Mouse (Mus musculus): Measurements from ENCODE around the gene Entpd7. TPM values are rescaled to one million over a fixed set of nuclear protein-coding genes. Genes with fewer than 3 reads are reported as not detected.

Entpd7 gene
- total and polyA plus RNA-seq, 2 experiments = 1.5 to 2.0 TPM

GRCm38 (mm10) chr19:43695514-43695964 lies 6.1 kb downstream of the Entpd7 start:
- DNase-seq (ENCODE audit: extremely low read depth, low read depth, low spot score) = no peak
- Histone ChIP-seq H3K36me3 (ENCODE audit: control insufficient read depth, insufficient read depth, low read length) (no peaks in the 10 kb centered on the region), H3K27ac (replicated peaks; ENCODE audit: insufficient read depth, low read depth, low read length) (no peak overlapping the region), H3K4me1 (ENCODE audit: control insufficient read depth, insufficient read depth, low read length) (peaks cover 2% of the 10 kb centered on the region; the same call in 1 of the 2 replicates), H3K27me3 (ENCODE audit: control insufficient read depth, insufficient read depth, low read length) (no peaks in the 10 kb centered on the region), H3K79me2 (ENCODE audit: control insufficient read depth, insufficient read depth, low read length) (0 out of 2 replicates have a peak, but pooled peaks cover 3% of the 10 kb centered on the region), H3K9ac (ENCODE audit: low read depth, low read length) (no peak overlapping the region), H3K4me3 (ENCODE audit: insufficient read depth, low read depth, low read length) (no peak overlapping the region)
- no peak for TF ChIP-seq CTCF (IDR thresholded peaks at IDR 0.05; ENCODE audit: low read depth, low read length)
- no peak for TF ChIP-seq POLR2A (IDR thresholded peaks at IDR 0.05; ENCODE audit: extremely low read depth, insufficient read depth, low read length)
- 73% methylated on average over 10 of the region's 10 CpGs for WGBS

GRCm38 (mm10) chr19:43697666-43698370 lies 8.3 kb downstream of the Entpd7 start:
- H3K9ac ChIP-seq (ENCODE audit: low read depth, low read length) = no peak overlapping the region
- WGBS = 72% methylated on average over 5 of the region's 5 CpGs
- no peaks in the 10 kb centered on the region for H3K36me3 ChIP-seq (ENCODE audit: control insufficient read depth, insufficient read depth, low read length)
- peaks cover 2% of the 10 kb centered on the region; the same call in 1 of the 2 replicates for H3K4me1 ChIP-seq (ENCODE audit: control insufficient read depth, insufficient read depth, low read length)
- H3K27ac ChIP-seq (replicated peaks; ENCODE audit: insufficient read depth, low read depth, low read length) = no peak overlapping the region
- no peaks in the 10 kb centered on the region for H3K27me3 ChIP-seq (ENCODE audit: control insufficient read depth, insufficient read depth, low read length)
- H3K4me3 ChIP-seq (ENCODE audit: insufficient read depth, low read depth, low read length) = no peak overlapping the region
- H3K79me2 ChIP-seq (ENCODE audit: control insufficient read depth, insufficient read depth, low read length) = 0 out of 2 replicates have a peak, but pooled peaks cover 3% of the 10 kb centered on the region
- TF ChIP-seq CTCF (IDR thresholded peaks at IDR 0.05; ENCODE audit: low read depth, low read length) (no peak), POLR2A (IDR thresholded peaks at IDR 0.05; ENCODE audit: extremely low read depth, insufficient read depth, low read length) (no peak)
- DNase-seq (ENCODE audit: extremely low read depth, low read depth, low spot score) = peak; percentile 44

- no peak overlapping the region for H3K9ac ChIP-seq (ENCODE audit: low read depth, low read length)
- 0 out of 2 replicates have a peak, but pooled peaks cover 2% of the 10 kb centered on the region for H3K79me2 ChIP-seq (ENCODE audit: control insufficient read depth, insufficient read depth, low read length)
- no peak overlapping the region for H3K27ac ChIP-seq (replicated peaks; ENCODE audit: insufficient read depth, low read depth, low read length)
- no peak for TF ChIP-seq POLR2A (IDR thresholded peaks at IDR 0.05; ENCODE audit: extremely low read depth, insufficient read depth, low read length)
- TF ChIP-seq CTCF (IDR thresholded peaks at IDR 0.05; ENCODE audit: low read depth, low read length) = no peak
- H3K4me1 ChIP-seq (ENCODE audit: control insufficient read depth, insufficient read depth, low read length) = peaks cover 2% of the 10 kb centered on the region; the same call in 1 of the 2 replicates
- 86% methylated on average over 11 of the region's 11 CpGs for WGBS
- no peak for DNase-seq (ENCODE audit: extremely low read depth, low read depth, low spot score)
- no peaks in the 10 kb centered on the region for H3K27me3 ChIP-seq (ENCODE audit: control insufficient read depth, insufficient read depth, low read length)
- no peak overlapping the region for H3K4me3 ChIP-seq (ENCODE audit: insufficient read depth, low read depth, low read length)
- H3K36me3 ChIP-seq (ENCODE audit: control insufficient read depth, insufficient read depth, low read length) = peaks cover 3% of the 10 kb centered on the region; the same call in 1 of the 2 replicates
These were observed 9.7 kb downstream of the Entpd7 start for GRCm38 (mm10) chr19:43699021-43699762.

GRCm38 (mm10) chr19:43699763-43700155 lies 10.3 kb downstream of the Entpd7 start:
- no peak for DNase-seq (ENCODE audit: extremely low read depth, low read depth, low spot score)
- TF ChIP-seq POLR2A (IDR thresholded peaks at IDR 0.05; ENCODE audit: extremely low read depth, insufficient read depth, low read length) (no peak), CTCF (IDR thresholded peaks at IDR 0.05; ENCODE audit: low read depth, low read length) (no peak)
- H3K27ac ChIP-seq (replicated peaks; ENCODE audit: insufficient read depth, low read depth, low read length) = no peak overlapping the region
- peaks cover 5% of the 10 kb centered on the region; the same call in 1 of the 2 replicates for H3K36me3 ChIP-seq (ENCODE audit: control insufficient read depth, insufficient read depth, low read length)
- peaks cover 2% of the 10 kb centered on the region; the same call in 1 of the 2 replicates for H3K4me1 ChIP-seq (ENCODE audit: control insufficient read depth, insufficient read depth, low read length)
- H3K9ac ChIP-seq (ENCODE audit: low read depth, low read length) = no peak overlapping the region
- H3K4me3 ChIP-seq (ENCODE audit: insufficient read depth, low read depth, low read length) = no peak overlapping the region
- no peaks in the 10 kb centered on the region for H3K27me3 ChIP-seq (ENCODE audit: control insufficient read depth, insufficient read depth, low read length)
- 0 out of 2 replicates have a peak, but pooled peaks cover 2% of the 10 kb centered on the region for H3K79me2 ChIP-seq (ENCODE audit: control insufficient read depth, insufficient read depth, low read length)
- 87% methylated on average over 6 of the region's 6 CpGs for WGBS

- Histone ChIP-seq H3K79me2 (ENCODE audit: control insufficient read depth, insufficient read depth, low read length) (0 out of 2 replicates have a peak, but pooled peaks cover 2% of the 10 kb centered on the region), H3K27ac (replicated peaks; ENCODE audit: insufficient read depth, low read depth, low read length) (no peak overlapping the region), H3K4me1 (ENCODE audit: control insufficient read depth, insufficient read depth, low read length) (no peaks in the 10 kb centered on the region), H3K36me3 (ENCODE audit: control insufficient read depth, insufficient read depth, low read length) (peaks cover 13% of the 10 kb centered on the region; the same call in 1 of the 2 replicates), H3K9ac (ENCODE audit: low read depth, low read length) (no peak overlapping the region), H3K27me3 (ENCODE audit: control insufficient read depth, insufficient read depth, low read length) (no peaks in the 10 kb centered on the region), H3K4me3 (ENCODE audit: insufficient read depth, low read depth, low read length) (no peak overlapping the region)
- 61% methylated on average over 11 of the region's 11 CpGs for WGBS
- no peak for DNase-seq (ENCODE audit: extremely low read depth, low read depth, low spot score)
- TF ChIP-seq POLR2A (IDR thresholded peaks at IDR 0.05; ENCODE audit: extremely low read depth, insufficient read depth, low read length) (no peak), CTCF (IDR thresholded peaks at IDR 0.05; ENCODE audit: low read depth, low read length) (no peak)
These were observed 14.7 kb downstream of the Entpd7 start for GRCm38 (mm10) chr19:43704211-43704610.
